Mouse (Mus musculus) C2C12 (cell line): ENCODE data around the gene Psg27.
"Not testable (repeated sequence)": the region's sequence is repeated elsewhere in the genome, so short reads cannot be mapped to it uniquely, and the experiment has no call there.

Experiments used
- CTCF ChIP-seq: IDR thresholded peaks from one replicate; pipeline ENCODE4 v1.5.1; 2011; ENCODE audit not compliant: control insufficient read depth, insufficient read depth, insufficient read length
- MAX ChIP-seq: IDR thresholded peaks from one replicate; pipeline ENCODE4 v1.6.1; 2011; ENCODE audit warnings: mild to moderate bottlenecking, control low read depth
- MYOD1 ChIP-seq: IDR thresholded peaks from one replicate; pipeline ENCODE4 v1.6.1; 2011; ENCODE audit warnings: low read depth; ENCODE audit not compliant: control insufficient read depth, insufficient read length
- USF1 ChIP-seq: IDR thresholded peaks from one replicate; pipeline ENCODE4 v1.6.1; 2011; ENCODE audit warnings: low read depth, mild to moderate bottlenecking, control low read depth, moderate library complexity

- not testable (repeated sequence) for TF ChIP-seq CTCF, MYOD1, USF1, MAX
Measured at GRCm38 (mm10) chr7:18616401-18616800, 49.3 kb upstream of the Psg27 start, which contains the start of gene Psg23.
